Mouse (Mus musculus) large intestine, adult 2 months (tissue): ENCODE measurements around the gene Dusp10. TPM values are rescaled to one million over a fixed set of nuclear protein-coding genes. Genes with fewer than 3 reads are reported as not detected.

Experiments
- DNase-seq: peaks from one replicate; pipeline ENCODE4 v3.0.0-alpha.2; 2012; ENCODE audit warnings: low read depth, low spot score
- WGBS: fragments of 180-500 bp; shearing (Covaris S2); methylation state at CpG from one replicate; pipeline ENCODE4 v1.1.7; 2018; 5-methylcytosine and 5-hydroxymethylcytosine counted together
- polyA plus RNA-seq: library from polyadenylated mRNA; depleted of rRNA; stranded (reverse); fragments of >200 nt; gene quantifications from 2 replicates; pipeline ENCODE4 v1.2.3, GENCODE M21; 2012; rRNA removed

The Dusp10 gene
- polyA plus RNA-seq = 7.3 and 14.4 TPM in 2 replicates

GRCm38 (mm10) chr1:184013106-184013505 lies at the start of gene Dusp10:
TSS of gene Dusp10 (plus strand) at chr1:184013302.
- 89% methylated on average over 4 of the region's 4 CpGs for WGBS
- DNase-seq = no peak

GRCm38 (mm10) chr1:183965341-183965740 lies 47.8 kb upstream of the Dusp10 start:
- 71% methylated on average over 4 of the region's 4 CpGs for WGBS
- DNase-seq = no peak

- 92% methylated on average over 1 of the region's 1 CpGs for WGBS
- DNase-seq = no peak
These were observed 43.8 kb upstream of the Dusp10 start for GRCm38 (mm10) chr1:183969265-183969664.

GRCm38 (mm10) chr1:183979814-183980243 lies 33.3 kb upstream of the Dusp10 start:
- DNase-seq = no peak
- 86% methylated on average over 9 of the region's 9 CpGs for WGBS

GRCm38 (mm10) chr1:183982108-183982507 lies 31.0 kb upstream of the Dusp10 start:
- WGBS = 48% methylated on average over 13 of the region's 13 CpGs
- no peak for DNase-seq

GRCm38 (mm10) chr1:183987711-183988245 lies 25.3 kb upstream of the Dusp10 start:
- DNase-seq = no peak

GRCm38 (mm10) chr1:183991921-183992320 lies 21.2 kb upstream of the Dusp10 start:
- WGBS = 73% methylated on average over 2 of the region's 2 CpGs
- DNase-seq = no peak

More at GRCm38 (mm10) chr1:183987711-183988245, 25.3 kb upstream of the Dusp10 start:
- WGBS = 69% methylated on average over 7 of the region's 7 CpGs

- no peak for DNase-seq
- 48% methylated on average over 2 of the region's 2 CpGs for WGBS
These were observed 15.9 kb upstream of the Dusp10 start for GRCm38 (mm10) chr1:183997207-183997606.

- WGBS = 77% methylated on average over 2 of the region's 2 CpGs
- no peak for DNase-seq
These were observed 10.6 kb upstream of the Dusp10 start for GRCm38 (mm10) chr1:184002470-184002869.

GRCm38 (mm10) chr1:184004311-184004710 lies 8.8 kb upstream of the Dusp10 start:
- no peak for DNase-seq
- WGBS = 63% methylated on average over 2 of the region's 2 CpGs

- 55% methylated on average over 6 of the region's 6 CpGs for WGBS
- no peak for DNase-seq
These were observed 7.6 kb upstream of the Dusp10 start for GRCm38 (mm10) chr1:184005315-184006058.

GRCm38 (mm10) chr1:184006086-184006485 lies 7.0 kb upstream of the Dusp10 start:
- DNase-seq = no peak

- WGBS = 95% methylated on average over 6 of the region's 6 CpGs
These were observed 1.8 kb upstream of the Dusp10 start for GRCm38 (mm10) chr1:184011311-184011710.

GRCm38 (mm10) chr1:184014091-184014490 lies 989 bp downstream of the Dusp10 start:
- no peak for DNase-seq
- 75% methylated on average over 3 of the region's 3 CpGs for WGBS

More at GRCm38 (mm10) chr1:184011311-184011710, 1.8 kb upstream of the Dusp10 start:
- DNase-seq = no peak

GRCm38 (mm10) chr1:184015995-184016730 lies 3.1 kb downstream of the Dusp10 start:
- WGBS = 53% methylated on average over 10 of the region's 10 CpGs
- no peak for DNase-seq

GRCm38 (mm10) chr1:184017606-184018005 lies 4.5 kb downstream of the Dusp10 start:
- 78% methylated on average over 2 of the region's 2 CpGs for WGBS

GRCm38 (mm10) chr1:184019042-184019721 lies 6.1 kb downstream of the Dusp10 start:
- no peak for DNase-seq
- 58% methylated on average over 6 of the region's 6 CpGs for WGBS

More at GRCm38 (mm10) chr1:184017606-184018005, 4.5 kb downstream of the Dusp10 start:
- no peak for DNase-seq

GRCm38 (mm10) chr1:184019722-184020107 lies 6.6 kb downstream of the Dusp10 start:
- DNase-seq = no peak
- WGBS = 37% methylated on average over 6 of the region's 6 CpGs

GRCm38 (mm10) chr1:184023971-184024370 lies 10.9 kb downstream of the Dusp10 start:
- no peak for DNase-seq
- WGBS = 72% methylated on average over 2 of the region's 2 CpGs

GRCm38 (mm10) chr1:184024631-184025030 lies 11.5 kb downstream of the Dusp10 start:
- no peak for DNase-seq
- WGBS = 94% methylated on average over 2 of the region's 2 CpGs
